24 mouse cellular contexts compared by ENCODE assay signal in the genomic region with DNA sequence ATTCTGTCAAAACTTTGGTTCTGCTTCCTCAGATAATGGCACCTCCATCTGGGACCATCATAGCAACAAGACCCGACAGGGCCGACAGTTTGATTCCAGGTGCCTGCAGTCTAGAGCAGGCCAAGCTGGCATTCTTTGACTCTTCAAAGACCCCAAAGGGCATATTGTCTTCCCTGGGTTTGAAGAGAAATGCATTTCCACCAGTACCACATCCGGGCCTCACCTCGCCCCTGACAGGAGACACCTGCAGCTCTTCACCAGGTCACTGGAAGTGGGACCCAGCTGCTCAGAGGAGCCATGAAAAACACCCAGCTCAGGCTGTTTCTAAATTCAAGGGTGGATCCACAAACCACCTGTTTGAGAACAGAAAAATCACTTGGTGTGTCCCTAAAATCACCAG.
DNase-seq lines count a peak whose midpoint lies in the region; ATAC-seq and TF ChIP-seq lines count a peak whose summit lies in the region.
"Had no signal": no experiment of that assay in that cellular context is flagged by ENCODE, and none has a peak within 500 bp of the region (broad histone marks: within the 10 kb centered on the region; RNA-seq: fewer than 3 reads in every experiment).

No protein-coding gene starts in this region.

- DNase-seq in kidney, postnatal 10 days: no peak
- peak; percentile 65 for DNase-seq in thymus, adult 2 months
- peak; percentile 78 for DNase-seq in thymus, postnatal 14 days
- DNase-seq in thymus, postnatal 4 days: peak; percentile 64
- no peak for DNase-seq in frontal cortex, postnatal 14 days (ENCODE audit: low spot score in 2 of 2)
- DNase-seq: adrenal gland, postnatal 10 days; adrenal gland, postnatal 36 days; B cell, adult 2 months; cerebellum, adult 18-20 months; cerebellum, adult 9-10 months; cerebellum, postnatal 14 days; gastrocnemius, postnatal 25 days; heart, adult 2 months had no signal

- no peak for TF ChIP-seq POLR2A in thymus, adult 2 months (IDR thresholded peaks at IDR 0.05; ENCODE audit: control insufficient read depth, extremely low read depth, insufficient read depth, low read length, poor library complexity)

- H3K27ac ChIP-seq in kidney, embryonic 15.5 days: peak overlapping the region; percentile 78
- H3K27ac ChIP-seq in thymus, adult 2 months (ENCODE audit: control insufficient read depth, insufficient read depth, low read length): no peak overlapping the region
- H3K27ac ChIP-seq in liver, embryonic 12.5 days: no peak overlapping the region
- H3K27ac ChIP-seq: forebrain, embryonic 10.5 days; forebrain, embryonic 13.5 days; heart, adult 2 months; heart, embryonic 10.5 days; hindbrain, embryonic 12.5 days; hindbrain, embryonic 15.5 days had no signal

- no peaks in the 10 kb centered on the region for H3K36me3 ChIP-seq in kidney, embryonic 15.5 days
- no peaks in the 10 kb centered on the region for H3K36me3 ChIP-seq in thymus, adult 2 months (ENCODE audit: control insufficient read depth, insufficient read depth, low read length)
- no peaks in the 10 kb centered on the region for H3K36me3 ChIP-seq in liver, embryonic 12.5 days
- H3K36me3 ChIP-seq: forebrain, embryonic 10.5 days; G1E; heart, embryonic 10.5 days; hindbrain, embryonic 12.5 days; hindbrain, embryonic 15.5 days had no signal

- peaks cover 25% of the 10 kb centered on the region for H3K4me1 ChIP-seq in kidney, embryonic 15.5 days
- H3K4me1 ChIP-seq in thymus, adult 2 months (replicated peaks; ENCODE audit: control insufficient read depth, insufficient read depth, low read length): no peaks in the 10 kb centered on the region
- no peaks in the 10 kb centered on the region for H3K4me1 ChIP-seq in liver, embryonic 12.5 days
- H3K4me1 ChIP-seq: forebrain, embryonic 13.5 days; heart, embryonic 10.5 days; hindbrain, embryonic 12.5 days; hindbrain, embryonic 15.5 days had no signal

- no peaks in the 10 kb centered on the region for H3K27me3 ChIP-seq in kidney, embryonic 15.5 days
- H3K27me3 ChIP-seq in thymus, adult 2 months (ENCODE audit: control insufficient read depth, insufficient read depth, low read length): no peaks in the 10 kb centered on the region
- no peaks in the 10 kb centered on the region for H3K27me3 ChIP-seq in liver, embryonic 12.5 days (replicated peaks)
- H3K27me3 ChIP-seq: CH12.LX; forebrain, embryonic 13.5 days; hindbrain, embryonic 12.5 days; hindbrain, embryonic 15.5 days; Patski had no signal

- no peak overlapping the region for H3K4me2 ChIP-seq in kidney, embryonic 15.5 days
- H3K4me2 ChIP-seq in liver, embryonic 12.5 days: no peak overlapping the region
- H3K4me2 ChIP-seq: forebrain, embryonic 13.5 days; hindbrain, embryonic 12.5 days; hindbrain, embryonic 15.5 days had no signal

- no peak for TF ChIP-seq CTCF in thymus, adult 2 months (IDR thresholded peaks at IDR 0.05; ENCODE audit: borderline replicate concordance, control insufficient read depth, extremely low read depth, insufficient read depth, low read length, poor library complexity)

- no peak overlapping the region for H3K4me3 ChIP-seq in kidney, embryonic 15.5 days (replicated peaks)
- no peak overlapping the region for H3K4me3 ChIP-seq in thymus, adult 2 months (ENCODE audit: control insufficient read depth, insufficient read depth, low read length)
- H3K4me3 ChIP-seq in liver, embryonic 12.5 days: no peak overlapping the region
- H3K4me3 ChIP-seq: forebrain, embryonic 10.5 days; forebrain, embryonic 13.5 days; heart, adult 2 months; heart, embryonic 10.5 days; hindbrain, embryonic 12.5 days; hindbrain, embryonic 15.5 days had no signal

- no peak overlapping the region for H3K9ac ChIP-seq in kidney, embryonic 15.5 days
- H3K9ac ChIP-seq in liver, embryonic 12.5 days: no peak overlapping the region
- H3K9ac ChIP-seq: forebrain, embryonic 13.5 days; hindbrain, embryonic 12.5 days; hindbrain, embryonic 15.5 days had no signal

- 68% methylated on average over 4 of the region's 4 CpGs for WGBS in kidney, embryonic 15.5 days
- WGBS in thymus, adult 2 months: 93% methylated on average over 4 of the region's 4 CpGs
- whole genome bisulfite sequencing in liver, embryonic 12.5 days (ENCODE audit: insufficient replicate concordance): 78% methylated on average over 4 of the region's 4 CpGs

- no peak for ATAC-seq in kidney, embryonic 15.5 days (replicated peaks; ENCODE audit: low FRiP score)
- no peak for ATAC-seq in liver, embryonic 12.5 days
- ATAC-seq: forebrain, embryonic 13.5 days; forebrain, embryonic 16.5 days; Patski had no signal

- H3K9me3 ChIP-seq in kidney, embryonic 15.5 days (replicated peaks): no peaks in the 10 kb centered on the region
- H3K9me3 ChIP-seq in liver, embryonic 12.5 days (replicated peaks): no peaks in the 10 kb centered on the region
- H3K9me3 ChIP-seq: forebrain, embryonic 10.5 days; forebrain, embryonic 13.5 days; G1E; heart, embryonic 10.5 days; hindbrain, embryonic 12.5 days; hindbrain, embryonic 15.5 days had no signal

Comparison
In these comparisons a context has a peak if more than half of its experiments do, and no peak if none do; other contexts are left out.
1. DNase-seq: peak in thymus, adult 2 months (single experiment), thymus, postnatal 14 days (single experiment) and thymus, postnatal 4 days (single experiment); none in kidney, postnatal 10 days (single experiment) and frontal cortex, postnatal 14 days (0 of 2).